Mouse (Mus musculus): ENCODE results near the gene C2cd4c. TPM values are rescaled to one million over a fixed set of nuclear protein-coding genes. Genes with fewer than 3 reads are reported as not detected.

Gene C2cd4c
- not detected in 2 replicates for polyA plus RNA-seq (2015; fragmentation: Nextera tagmentation; extraction: Ambion mirVana)

GRCm38 (mm10) chr10:79613578-79614304 lies at the start of gene C2cd4c:
C2cd4c (minus strand) TSS chr10:79614025.
- Histone ChIP-seq H3K27me3 (peaks cover 28% of the 10 kb centered on the region), H3K36me3 (no peaks in the 10 kb centered on the region), H3K4me3 (replicated peaks) (peak within 1 kb of the TSS; percentile 59), H3K4me2 (replicated peaks) (peak within 1 kb of the TSS; percentile 97), H3K27ac (replicated peaks) (no peak within 1 kb of the TSS), H3K9me3 (replicated peaks) (no peaks in the 10 kb centered on the region), H3K4me1 (peaks cover 22% of the 10 kb centered on the region), H3K9ac (peak within 1 kb of the TSS; percentile 37; the same call in 1 of the 2 replicates)
- ATAC-seq (ENCODE audit: insufficient number of reproducible peaks, low FRiP score, low TSS enrichment, low read depth), result peak; percentile 76
- whole genome bisulfite sequencing, result under 1% methylated on average over 58 of the region's 60 CpGs

- Histone ChIP-seq H3K9me3 (replicated peaks) (no peaks in the 10 kb centered on the region), H3K27ac (replicated peaks) (no peak overlapping the region), H3K9ac (no peak overlapping the region), H3K27me3 (no peaks in the 10 kb centered on the region), H3K4me2 (replicated peaks) (no peak overlapping the region), H3K36me3 (no peaks in the 10 kb centered on the region), H3K4me1 (peaks cover 3% of the 10 kb centered on the region; the same call in 1 of the 2 replicates), H3K4me3 (replicated peaks) (no peak overlapping the region)
- ATAC-seq (ENCODE audit: insufficient number of reproducible peaks, low FRiP score, low TSS enrichment, low read depth), result 0 out of 2 replicates have a peak, but pooled peaks have one; percentile 6
- 53% methylated on average over 3 of the region's 3 CpGs for WGBS
Measured at GRCm38 (mm10) chr10:79661861-79662260, 48.0 kb upstream of the C2cd4c start.

- WGBS, result 81% methylated on average over 2 of the region's 2 CpGs
- H3K4me1 ChIP-seq, result peaks cover 3% of the 10 kb centered on the region; the same call in 1 of the 2 replicates
- H3K36me3 ChIP-seq, result no peaks in the 10 kb centered on the region
- ATAC-seq (ENCODE audit: insufficient number of reproducible peaks, low FRiP score, low TSS enrichment, low read depth), result no peak
- no peak overlapping the region for H3K27ac ChIP-seq (replicated peaks)
- H3K27me3 ChIP-seq, result no peaks in the 10 kb centered on the region
- no peak overlapping the region for H3K4me3 ChIP-seq (replicated peaks)
- H3K4me2 ChIP-seq (replicated peaks), result no peak overlapping the region
- no peak overlapping the region for H3K9ac ChIP-seq
- H3K9me3 ChIP-seq (replicated peaks), result no peaks in the 10 kb centered on the region
Measured at GRCm38 (mm10) chr10:79660298-79660697, 46.5 kb upstream of the C2cd4c start.

GRCm38 (mm10) chr10:79658829-79659228 lies 45.0 kb upstream of the C2cd4c start:
- H3K4me2 ChIP-seq (replicated peaks), result no peak overlapping the region
- ATAC-seq (ENCODE audit: insufficient number of reproducible peaks, low FRiP score, low TSS enrichment, low read depth), result no peak
- WGBS, result 17% methylated on average over 4 of the region's 4 CpGs

GRCm38 (mm10) chr10:79654946-79655395 lies 41.1 kb upstream of the C2cd4c start:
- Histone ChIP-seq H3K9ac (no peak overlapping the region), H3K9me3 (replicated peaks) (no peaks in the 10 kb centered on the region), H3K27ac (replicated peaks) (no peak overlapping the region), H3K4me1 (no peaks in the 10 kb centered on the region), H3K36me3 (no peaks in the 10 kb centered on the region), H3K4me3 (replicated peaks) (no peak overlapping the region), H3K4me2 (replicated peaks) (no peak overlapping the region), H3K27me3 (0 out of 2 replicates have a peak, but pooled peaks cover 2% of the 10 kb centered on the region)
- 28% methylated on average over 1 of the region's 1 CpGs for WGBS
- ATAC-seq (ENCODE audit: insufficient number of reproducible peaks, low FRiP score, low TSS enrichment, low read depth), result no peak

More at GRCm38 (mm10) chr10:79658829-79659228, 45.0 kb upstream of the C2cd4c start:
- Histone ChIP-seq H3K9me3 (replicated peaks) (no peaks in the 10 kb centered on the region), H3K27me3 (no peaks in the 10 kb centered on the region), H3K4me3 (replicated peaks) (no peak overlapping the region), H3K9ac (no peak overlapping the region), H3K4me1 (no peaks in the 10 kb centered on the region), H3K36me3 (no peaks in the 10 kb centered on the region), H3K27ac (replicated peaks) (no peak overlapping the region)

GRCm38 (mm10) chr10:79652789-79653188 lies 39.0 kb upstream of the C2cd4c start:
- H3K4me3 ChIP-seq (replicated peaks), result no peak overlapping the region
- H3K36me3 ChIP-seq, result no peaks in the 10 kb centered on the region
- no peak overlapping the region for H3K9ac ChIP-seq
- no peak overlapping the region for H3K4me2 ChIP-seq (replicated peaks)
- 62% methylated on average over 7 of the region's 7 CpGs for WGBS
- ATAC-seq (ENCODE audit: insufficient number of reproducible peaks, low FRiP score, low TSS enrichment, low read depth), result no peak
- H3K4me1 ChIP-seq, result no peaks in the 10 kb centered on the region
- H3K27me3 ChIP-seq, result 0 out of 2 replicates have a peak, but pooled peaks cover 2% of the 10 kb centered on the region
- H3K9me3 ChIP-seq (replicated peaks), result no peaks in the 10 kb centered on the region
- no peak overlapping the region for H3K27ac ChIP-seq (replicated peaks)

- no peak for ATAC-seq (ENCODE audit: insufficient number of reproducible peaks, low FRiP score, low TSS enrichment, low read depth)
- no peak overlapping the region for H3K4me2 ChIP-seq (replicated peaks)
- H3K27me3 ChIP-seq, result 0 out of 2 replicates have a peak, but pooled peaks cover 2% of the 10 kb centered on the region
- no peak overlapping the region for H3K9ac ChIP-seq
- no peak overlapping the region for H3K4me3 ChIP-seq (replicated peaks)
- WGBS, result 27% methylated on average over 7 of the region's 7 CpGs
- no peak overlapping the region for H3K27ac ChIP-seq (replicated peaks)
- no peaks in the 10 kb centered on the region for H3K4me1 ChIP-seq
- no peaks in the 10 kb centered on the region for H3K36me3 ChIP-seq
- no peaks in the 10 kb centered on the region for H3K9me3 ChIP-seq (replicated peaks)
Measured at GRCm38 (mm10) chr10:79649070-79649751, 35.4 kb upstream of the C2cd4c start.

- 55% methylated on average over 8 of the region's 8 CpGs for WGBS
- H3K27ac ChIP-seq (replicated peaks), result no peak within 1 kb of the TSS
- H3K9me3 ChIP-seq (replicated peaks), result no peaks in the 10 kb centered on the region
- H3K4me3 ChIP-seq (replicated peaks), result no peak within 1 kb of the TSS
- no peaks in the 10 kb centered on the region for H3K27me3 ChIP-seq
- H3K4me1 ChIP-seq, result no peaks in the 10 kb centered on the region
- ATAC-seq (ENCODE audit: insufficient number of reproducible peaks, low FRiP score, low TSS enrichment, low read depth), result no peak
- H3K4me2 ChIP-seq (replicated peaks), result no peak within 1 kb of the TSS
- no peak within 1 kb of the TSS for H3K9ac ChIP-seq
- no peaks in the 10 kb centered on the region for H3K36me3 ChIP-seq
Measured at GRCm38 (mm10) chr10:79645711-79646110, 31.9 kb upstream of the C2cd4c start, which contains the start of gene Odf3l2. Odf3l2 (minus strand) TSS chr10:79645738.

- H3K27ac ChIP-seq (replicated peaks), result no peak overlapping the region
Measured at GRCm38 (mm10) chr10:79638486-79639204, 24.8 kb upstream of the C2cd4c start.

GRCm38 (mm10) chr10:79637128-79638110 lies 23.6 kb upstream of the C2cd4c start, which contains the start of gene Shc2:
Shc2 (minus strand) TSS chr10:79637918.
- Histone ChIP-seq H3K27ac (replicated peaks) (peak within 1 kb of the TSS; percentile 51), H3K4me1 (peaks cover 31% of the 10 kb centered on the region), H3K9me3 (replicated peaks) (no peaks in the 10 kb centered on the region), H3K36me3 (no peaks in the 10 kb centered on the region), H3K4me2 (replicated peaks) (peak within 1 kb of the TSS; percentile 93), H3K9ac (peak within 1 kb of the TSS; percentile 63), H3K4me3 (replicated peaks) (peak within 1 kb of the TSS; percentile 74), H3K27me3 (peaks cover 14% of the 10 kb centered on the region; the same call in 1 of the 2 replicates)
- ATAC-seq (ENCODE audit: insufficient number of reproducible peaks, low FRiP score, low TSS enrichment, low read depth), result peak; percentile 72
- WGBS, result under 1% methylated on average over 101 of the region's 116 CpGs

More at GRCm38 (mm10) chr10:79638486-79639204, 24.8 kb upstream of the C2cd4c start:
- no peaks in the 10 kb centered on the region for H3K36me3 ChIP-seq
- peak overlapping the region; percentile 93 for H3K4me2 ChIP-seq (replicated peaks)
- H3K4me1 ChIP-seq, result peaks cover 31% of the 10 kb centered on the region
- H3K9ac ChIP-seq, result no peak overlapping the region
- H3K27me3 ChIP-seq, result peaks cover 14% of the 10 kb centered on the region; the same call in 1 of the 2 replicates
- WGBS, result 7% methylated on average over 23 of the region's 23 CpGs
- peak overlapping the region; percentile 74 for H3K4me3 ChIP-seq (replicated peaks)
- ATAC-seq (ENCODE audit: insufficient number of reproducible peaks, low FRiP score, low TSS enrichment, low read depth), result 0 out of 2 replicates have a peak, but pooled peaks have one; percentile 34
- H3K9me3 ChIP-seq (replicated peaks), result no peaks in the 10 kb centered on the region

All from embryonic facial prominence, embryonic 15.5 days (tissue).